Mouse (Mus musculus): ENCODE results near the gene Lmbrd1. TPM values are rescaled to one million over a fixed set of nuclear protein-coding genes. Genes with fewer than 3 reads are reported as not detected.
"Not testable (repeated sequence)": the region's sequence is repeated elsewhere in the genome, so short reads cannot be mapped to it uniquely, and the experiment has no call there.

The Lmbrd1 gene
- 37.6 and 45.6 TPM in 2 replicates for polyA plus RNA-seq (2014; fragmentation: Nextera tagmentation; extraction: Ambion mirVana)

DNA sequence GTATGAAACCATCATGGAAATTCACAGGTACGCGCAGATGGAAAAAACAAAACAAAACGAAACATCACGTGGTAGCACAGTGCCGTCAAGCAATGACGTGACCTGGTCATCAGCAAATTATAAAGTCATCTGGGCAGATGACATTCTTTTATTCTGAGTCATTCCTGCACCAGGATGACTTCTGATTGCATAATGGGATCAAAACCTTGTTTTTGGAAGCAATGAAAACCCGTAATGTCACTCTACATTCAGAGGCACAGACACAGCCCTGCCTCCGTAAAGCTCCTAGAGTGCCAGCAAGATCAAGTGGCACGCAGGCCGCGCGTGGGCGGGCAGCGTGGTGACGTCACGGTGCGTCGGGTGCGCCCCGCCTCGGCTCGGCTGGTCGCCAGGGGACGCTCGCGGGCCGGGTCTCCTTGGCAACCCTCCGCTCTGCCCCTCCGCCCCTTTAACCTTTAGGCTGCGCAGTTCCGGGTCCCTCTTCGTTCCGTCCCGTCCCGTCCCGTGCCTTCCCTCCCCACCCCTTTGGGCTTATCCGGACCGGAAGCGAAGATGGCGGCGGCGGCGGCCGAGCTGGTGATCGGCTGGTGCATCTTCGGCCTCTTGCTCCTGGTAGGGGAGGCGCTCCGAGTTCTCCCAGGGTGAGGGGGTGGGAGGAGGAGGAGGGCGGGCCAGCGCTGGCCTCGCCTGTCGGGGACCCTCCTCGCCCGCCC is at the start of gene Lmbrd1:
Gene Lmbrd1, plus strand, starts transcription at position 426 of the 713 bp plus-strand sequence.
- peak within 1 kb of the TSS; percentile 71 for H3K4me2 ChIP-seq (ENCODE audit: low read length)
- peak within 1 kb of the TSS; percentile 76 for H3K4me3 ChIP-seq (replicated peaks; ENCODE audit: low read depth, low read length)
- under 1% methylated on average over 54 of the region's 54 CpGs for WGBS
- H3K36me3 ChIP-seq (ENCODE audit: control insufficient read depth, insufficient read depth, low read length): no peaks in the 10 kb centered on the region
- H3K4me1 ChIP-seq (ENCODE audit: control insufficient read depth, insufficient read depth, low read length): peaks cover 13% of the 10 kb centered on the region
- DNase-seq (peak; percentile 97), ATAC-seq (ENCODE audit: low FRiP score, low TSS enrichment) (peak; percentile 96)
- H3K27me3 ChIP-seq (ENCODE audit: control insufficient read depth, insufficient read depth, low read length): no peaks in the 10 kb centered on the region
- H3K27ac ChIP-seq (replicated peaks; ENCODE audit: low read depth, low read length): peak within 1 kb of the TSS; percentile 87
- H3K9ac ChIP-seq (replicated peaks; ENCODE audit: low read length): peak within 1 kb of the TSS; percentile 89
- no peaks in the 10 kb centered on the region for H3K9me3 ChIP-seq (ENCODE audit: control insufficient read depth, low read length)

DNA sequence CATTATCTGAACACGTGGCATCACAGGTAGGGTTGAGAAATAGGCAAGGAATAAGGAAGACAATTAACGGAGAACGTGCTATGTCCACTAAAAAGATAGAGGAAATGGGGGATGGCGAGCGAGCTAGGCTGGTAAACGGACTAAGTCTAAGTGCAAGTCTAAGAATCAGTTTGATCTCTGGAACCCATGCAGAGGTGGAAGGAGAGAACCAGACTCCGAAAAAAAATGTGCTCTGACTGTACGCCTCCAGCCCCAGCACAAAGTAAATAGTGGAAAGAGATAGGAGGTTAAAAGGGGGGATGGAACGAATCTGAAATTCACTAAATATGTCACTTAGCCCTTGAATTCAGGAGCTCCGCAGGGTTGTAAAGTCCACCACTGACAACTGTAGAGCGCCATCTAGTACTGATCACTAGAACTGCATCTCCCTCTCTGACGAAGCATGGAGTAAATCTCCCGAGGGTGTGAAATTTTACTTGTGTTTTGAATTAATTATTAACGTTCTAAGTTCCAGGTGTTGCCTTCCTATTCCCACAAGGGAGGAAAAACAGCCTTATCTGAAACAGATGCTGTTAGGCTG is 44.8 kb upstream of the Lmbrd1 start:
- ATAC-seq (ENCODE audit: low FRiP score, low TSS enrichment): no peak

DNA sequence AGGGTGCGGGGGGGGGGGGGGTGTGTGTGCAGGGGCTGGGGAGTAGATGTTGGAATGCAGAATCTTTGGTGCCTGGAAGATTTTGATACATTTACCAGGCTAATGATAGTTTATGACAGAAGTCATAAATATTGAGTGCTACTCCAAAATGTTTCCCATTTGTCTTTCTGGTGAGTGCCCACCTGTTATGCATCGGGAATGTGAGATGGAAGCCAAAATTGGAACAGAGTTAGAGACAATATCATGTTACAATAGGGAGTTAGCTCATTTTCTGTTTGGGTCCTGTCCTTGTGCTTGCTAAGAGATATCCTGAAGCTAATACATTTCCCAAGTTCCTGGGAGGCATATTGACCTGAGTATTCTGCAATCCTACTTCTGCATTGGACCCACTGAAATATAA is 28.3 kb upstream of the Lmbrd1 start:
- Histone ChIP-seq H3K27me3 (ENCODE audit: control insufficient read depth, insufficient read depth, low read length) (no peaks in the 10 kb centered on the region), H3K4me2 (ENCODE audit: low read length) (no peak overlapping the region), H3K4me3 (replicated peaks; ENCODE audit: low read depth, low read length) (no peak overlapping the region), H3K9ac (replicated peaks; ENCODE audit: low read length) (no peak overlapping the region), H3K36me3 (ENCODE audit: control insufficient read depth, insufficient read depth, low read length) (no peaks in the 10 kb centered on the region), H3K4me1 (ENCODE audit: control insufficient read depth, insufficient read depth, low read length) (no peaks in the 10 kb centered on the region), H3K27ac (replicated peaks; ENCODE audit: low read depth, low read length) (no peak overlapping the region), H3K9me3 (ENCODE audit: control insufficient read depth, low read length) (no peaks in the 10 kb centered on the region)
- WGBS: 42% methylated on average over 2 of the region's 2 CpGs
- ATAC-seq (ENCODE audit: low FRiP score, low TSS enrichment): no peak
- no peak for DNase-seq

More for the DNA sequence above, 44.8 kb upstream of the Lmbrd1 start:
- no peaks in the 10 kb centered on the region for H3K36me3 ChIP-seq (ENCODE audit: control insufficient read depth, insufficient read depth, low read length)
- no peak overlapping the region for H3K4me2 ChIP-seq (ENCODE audit: low read length)
- H3K27ac ChIP-seq (replicated peaks; ENCODE audit: low read depth, low read length): no peak overlapping the region
- no peaks in the 10 kb centered on the region for H3K4me1 ChIP-seq (ENCODE audit: control insufficient read depth, insufficient read depth, low read length)
- peak; percentile 62 for DNase-seq
- WGBS: 40% methylated on average over 14 of the region's 14 CpGs
- no peak overlapping the region for H3K9ac ChIP-seq (replicated peaks; ENCODE audit: low read length)
- H3K4me3 ChIP-seq (replicated peaks; ENCODE audit: low read depth, low read length): no peak overlapping the region
- no peaks in the 10 kb centered on the region for H3K27me3 ChIP-seq (ENCODE audit: control insufficient read depth, insufficient read depth, low read length)
- no peaks in the 10 kb centered on the region for H3K9me3 ChIP-seq (ENCODE audit: control insufficient read depth, low read length)

DNA sequence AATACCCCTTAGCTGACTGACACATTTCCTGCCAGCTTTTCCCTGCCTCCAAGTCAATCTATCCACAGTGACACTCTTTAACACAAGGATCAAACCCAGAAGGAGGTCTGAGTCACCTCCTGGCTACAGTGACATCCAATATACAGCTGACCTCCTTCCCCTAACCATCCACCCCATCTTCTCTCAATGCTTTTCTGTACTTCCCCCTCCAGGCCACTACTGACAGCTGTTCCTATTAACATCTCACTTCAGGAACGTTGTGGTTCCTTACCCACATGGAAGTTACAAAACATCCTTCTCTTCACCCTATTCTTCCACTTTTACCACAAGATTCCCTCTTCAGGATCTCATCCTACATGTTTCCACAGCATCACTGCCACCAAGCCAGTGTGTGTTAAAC is 18.5 kb upstream of the Lmbrd1 start:
- no peaks in the 10 kb centered on the region for H3K27me3 ChIP-seq (ENCODE audit: control insufficient read depth, insufficient read depth, low read length)
- H3K4me3 ChIP-seq (replicated peaks; ENCODE audit: low read depth, low read length): no peak overlapping the region
- no peaks in the 10 kb centered on the region; the same call in 1 of the 2 replicates for H3K9me3 ChIP-seq (ENCODE audit: control insufficient read depth, low read length)
- no peak for DNase-seq
- no peak overlapping the region for H3K9ac ChIP-seq (replicated peaks; ENCODE audit: low read length)
- no peak overlapping the region for H3K27ac ChIP-seq (replicated peaks; ENCODE audit: low read depth, low read length)
- no peak for ATAC-seq (ENCODE audit: low FRiP score, low TSS enrichment)
- no peak overlapping the region for H3K4me2 ChIP-seq (ENCODE audit: low read length)
- WGBS: 64% methylated on average over 1 of the region's 1 CpGs
- H3K36me3 ChIP-seq (ENCODE audit: control insufficient read depth, insufficient read depth, low read length): no peaks in the 10 kb centered on the region
- H3K4me1 ChIP-seq (ENCODE audit: control insufficient read depth, insufficient read depth, low read length): no peaks in the 10 kb centered on the region

DNA sequence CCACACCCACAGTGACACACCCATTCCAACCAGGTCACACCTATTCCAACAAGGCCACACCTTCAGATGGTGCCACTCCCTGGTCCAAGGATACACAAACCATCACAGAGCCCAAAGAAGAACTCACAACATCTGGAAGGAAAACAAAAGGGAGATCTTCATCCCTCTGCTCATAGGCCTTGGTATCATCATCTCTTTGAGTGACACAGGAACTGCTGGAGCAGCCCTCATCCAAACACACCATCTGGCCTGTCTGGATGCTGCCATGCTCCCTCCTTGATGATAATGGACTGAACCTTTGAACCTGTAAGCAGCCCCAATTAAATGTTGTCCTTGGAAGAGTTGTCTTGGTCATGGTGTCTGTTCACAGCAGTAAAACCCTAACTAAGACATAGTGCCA is 17.8 kb upstream of the Lmbrd1 start:
- not testable (repeated sequence) for H3K9ac ChIP-seq (replicated peaks; ENCODE audit: low read length); H3K4me2 ChIP-seq (ENCODE audit: low read length); H3K4me3 ChIP-seq (replicated peaks; ENCODE audit: low read depth, low read length); H3K27me3 ChIP-seq (ENCODE audit: control insufficient read depth, insufficient read depth, low read length); H3K4me1 ChIP-seq (ENCODE audit: control insufficient read depth, insufficient read depth, low read length); H3K27ac ChIP-seq (replicated peaks; ENCODE audit: low read depth, low read length); DNase-seq; H3K9me3 ChIP-seq (ENCODE audit: control insufficient read depth, low read length); H3K36me3 ChIP-seq (ENCODE audit: control insufficient read depth, insufficient read depth, low read length); ATAC-seq (ENCODE audit: low FRiP score, low TSS enrichment)

DNA sequence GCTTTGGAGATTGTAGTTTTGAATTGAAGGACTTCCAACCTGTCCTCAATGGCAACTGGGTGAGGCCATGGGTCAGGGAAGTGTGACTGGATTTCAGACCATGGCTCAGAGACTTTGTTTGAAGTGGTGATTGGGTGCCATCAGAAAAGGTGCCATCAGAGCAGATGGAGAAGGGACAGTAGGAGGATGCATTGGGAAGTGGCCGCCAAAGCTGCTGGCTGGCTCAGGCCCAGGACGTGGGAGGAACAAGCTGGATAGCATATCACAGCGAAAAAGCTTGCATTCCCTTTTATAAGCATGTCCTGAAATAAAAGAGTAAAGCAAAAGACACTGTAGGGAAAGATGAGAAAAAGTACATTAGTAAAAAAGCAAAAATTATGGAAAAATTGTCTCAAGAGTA is 16.9 kb upstream of the Lmbrd1 start:
- DNase-seq (no peak), ATAC-seq (ENCODE audit: low FRiP score, low TSS enrichment) (no peak)
- Histone ChIP-seq H3K36me3 (ENCODE audit: control insufficient read depth, insufficient read depth, low read length) (no peaks in the 10 kb centered on the region), H3K9me3 (ENCODE audit: control insufficient read depth, low read length) (no peaks in the 10 kb centered on the region; the same call in 1 of the 2 replicates), H3K4me3 (replicated peaks; ENCODE audit: low read depth, low read length) (no peak overlapping the region), H3K4me2 (ENCODE audit: low read length) (no peak overlapping the region), H3K27me3 (ENCODE audit: control insufficient read depth, insufficient read depth, low read length) (no peaks in the 10 kb centered on the region), H3K27ac (replicated peaks; ENCODE audit: low read depth, low read length) (no peak overlapping the region), H3K9ac (replicated peaks; ENCODE audit: low read length) (no peak overlapping the region), H3K4me1 (ENCODE audit: control insufficient read depth, insufficient read depth, low read length) (no peaks in the 10 kb centered on the region)
- 81% methylated on average over 3 of the region's 3 CpGs for WGBS

DNA sequence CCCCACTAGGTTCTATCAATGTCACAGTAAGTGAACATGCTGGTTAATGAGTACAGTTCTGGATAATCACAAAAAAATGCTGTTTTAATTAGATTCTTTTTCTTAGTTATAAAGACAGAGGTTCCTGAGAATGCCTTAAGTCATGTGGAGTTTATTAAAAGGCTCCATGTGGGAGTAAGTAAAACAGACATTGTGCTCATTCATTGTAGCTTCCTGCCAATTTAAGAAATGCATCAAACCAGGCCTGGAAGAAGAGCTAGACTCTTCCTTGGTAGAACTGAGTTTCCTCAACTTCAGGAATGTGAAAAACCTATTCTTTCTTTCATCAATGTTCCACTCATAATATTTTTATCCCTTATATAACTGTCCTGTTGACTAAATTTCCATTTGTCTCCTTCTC is 14.3 kb upstream of the Lmbrd1 start:
- Histone ChIP-seq H3K4me2 (ENCODE audit: low read length) (no peak overlapping the region), H3K4me3 (replicated peaks; ENCODE audit: low read depth, low read length) (no peak overlapping the region), H3K4me1 (ENCODE audit: control insufficient read depth, insufficient read depth, low read length) (no peaks in the 10 kb centered on the region), H3K9me3 (ENCODE audit: control insufficient read depth, low read length) (no peaks in the 10 kb centered on the region; the same call in 1 of the 2 replicates), H3K27me3 (ENCODE audit: control insufficient read depth, insufficient read depth, low read length) (no peaks in the 10 kb centered on the region), H3K9ac (replicated peaks; ENCODE audit: low read length) (no peak overlapping the region), H3K27ac (replicated peaks; ENCODE audit: low read depth, low read length) (no peak overlapping the region), H3K36me3 (ENCODE audit: control insufficient read depth, insufficient read depth, low read length) (no peaks in the 10 kb centered on the region)
- ATAC-seq (ENCODE audit: low FRiP score, low TSS enrichment) (no peak), DNase-seq (no peak)

DNA sequence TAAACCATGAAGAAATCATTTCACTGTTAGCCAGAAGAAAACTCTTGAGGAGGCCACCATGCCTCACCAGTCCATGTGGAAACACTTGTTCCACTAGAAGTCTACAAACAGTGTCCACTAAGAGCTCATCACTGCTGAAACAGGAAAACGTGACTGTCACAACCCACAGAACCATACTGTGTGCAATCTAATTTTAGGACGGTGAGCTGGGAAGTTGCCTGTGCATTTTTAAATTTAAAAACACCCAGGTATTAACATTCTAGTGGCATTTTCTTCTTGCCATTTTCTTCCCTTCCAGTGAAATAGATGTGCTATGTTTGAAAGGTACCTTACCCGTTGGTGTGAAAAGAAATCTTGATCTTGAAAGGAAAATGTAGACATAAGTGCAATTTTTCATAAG is 5.2 kb upstream of the Lmbrd1 start:
- WGBS: 81% methylated on average over 3 of the region's 3 CpGs
- no peaks in the 10 kb centered on the region for H3K9me3 ChIP-seq (ENCODE audit: control insufficient read depth, low read length)
- no peak overlapping the region for H3K4me3 ChIP-seq (replicated peaks; ENCODE audit: low read depth, low read length)
- no peaks in the 10 kb centered on the region for H3K27me3 ChIP-seq (ENCODE audit: control insufficient read depth, insufficient read depth, low read length)
- H3K9ac ChIP-seq (replicated peaks; ENCODE audit: low read length): no peak overlapping the region
- no peaks in the 10 kb centered on the region for H3K4me1 ChIP-seq (ENCODE audit: control insufficient read depth, insufficient read depth, low read length)
- DNase-seq (no peak), ATAC-seq (ENCODE audit: low FRiP score, low TSS enrichment) (no peak)
- no peaks in the 10 kb centered on the region for H3K36me3 ChIP-seq (ENCODE audit: control insufficient read depth, insufficient read depth, low read length)
- no peak overlapping the region for H3K27ac ChIP-seq (replicated peaks; ENCODE audit: low read depth, low read length)
- H3K4me2 ChIP-seq (ENCODE audit: low read length): no peak overlapping the region

DNA sequence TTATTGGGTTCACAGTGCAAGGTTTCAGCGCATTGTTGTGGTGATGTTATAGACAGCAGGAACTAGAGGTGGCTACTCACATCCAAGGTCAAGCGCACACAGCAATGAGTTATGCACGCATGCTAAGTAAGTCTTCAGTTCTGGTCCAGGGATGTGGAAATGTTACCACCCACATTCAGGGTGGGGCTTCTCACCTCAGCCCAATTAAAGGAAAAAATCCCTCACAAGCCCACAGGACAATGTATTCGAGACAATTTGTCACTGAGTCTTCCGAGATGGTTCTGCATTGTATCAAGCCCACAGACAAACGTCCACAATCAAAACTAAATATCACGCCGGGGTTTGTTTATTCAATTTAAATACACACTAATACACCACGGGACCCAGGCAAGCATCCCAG is 724 bp upstream of the Lmbrd1 start:
- no peaks in the 10 kb centered on the region for H3K36me3 ChIP-seq (ENCODE audit: control insufficient read depth, insufficient read depth, low read length)
- H3K4me1 ChIP-seq (ENCODE audit: control insufficient read depth, insufficient read depth, low read length): peaks cover 13% of the 10 kb centered on the region
- ATAC-seq (ENCODE audit: low FRiP score, low TSS enrichment) (peak; percentile 6; the same call in 1 of the 2 replicates), DNase-seq (no peak)
- 83% methylated on average over 9 of the region's 9 CpGs for WGBS
- 0 out of 2 replicates have a peak overlapping the region, but pooled peaks have one; percentile 87 for H3K27ac ChIP-seq (replicated peaks; ENCODE audit: low read depth, low read length)
- no peaks in the 10 kb centered on the region for H3K9me3 ChIP-seq (ENCODE audit: control insufficient read depth, low read length)
- peak overlapping the region; percentile 76 for H3K4me3 ChIP-seq (replicated peaks; ENCODE audit: low read depth, low read length)
- peak overlapping the region; percentile 89 for H3K9ac ChIP-seq (replicated peaks; ENCODE audit: low read length)
- no peaks in the 10 kb centered on the region for H3K27me3 ChIP-seq (ENCODE audit: control insufficient read depth, insufficient read depth, low read length)
- peak overlapping the region; percentile 71 for H3K4me2 ChIP-seq (ENCODE audit: low read length)
